Mouse (Mus musculus) adrenal gland, postnatal 25 days (tissue): ENCODE results near the gene Bhmt2. TPM values are rescaled to one million over a fixed set of nuclear protein-coding genes. Genes with fewer than 3 reads are reported as not detected.
A peak's percentile ranks its signal among the peaks of the same experiment; 100 is the strongest.

Experiments used
- DNase-seq: peaks from one replicate; pipeline ENCODE4 v3.0.0; 2021; ENCODE audit warnings: mixed read lengths
- total RNA-seq: library from RNA; stranded (reverse); gene quantifications from 2 replicates; pipeline ENCODE4 v1.2.3, GENCODE M21; 2021

The Bhmt2 gene
- total RNA-seq, 1 experiment from 2014 or later = not detected

DNA sequence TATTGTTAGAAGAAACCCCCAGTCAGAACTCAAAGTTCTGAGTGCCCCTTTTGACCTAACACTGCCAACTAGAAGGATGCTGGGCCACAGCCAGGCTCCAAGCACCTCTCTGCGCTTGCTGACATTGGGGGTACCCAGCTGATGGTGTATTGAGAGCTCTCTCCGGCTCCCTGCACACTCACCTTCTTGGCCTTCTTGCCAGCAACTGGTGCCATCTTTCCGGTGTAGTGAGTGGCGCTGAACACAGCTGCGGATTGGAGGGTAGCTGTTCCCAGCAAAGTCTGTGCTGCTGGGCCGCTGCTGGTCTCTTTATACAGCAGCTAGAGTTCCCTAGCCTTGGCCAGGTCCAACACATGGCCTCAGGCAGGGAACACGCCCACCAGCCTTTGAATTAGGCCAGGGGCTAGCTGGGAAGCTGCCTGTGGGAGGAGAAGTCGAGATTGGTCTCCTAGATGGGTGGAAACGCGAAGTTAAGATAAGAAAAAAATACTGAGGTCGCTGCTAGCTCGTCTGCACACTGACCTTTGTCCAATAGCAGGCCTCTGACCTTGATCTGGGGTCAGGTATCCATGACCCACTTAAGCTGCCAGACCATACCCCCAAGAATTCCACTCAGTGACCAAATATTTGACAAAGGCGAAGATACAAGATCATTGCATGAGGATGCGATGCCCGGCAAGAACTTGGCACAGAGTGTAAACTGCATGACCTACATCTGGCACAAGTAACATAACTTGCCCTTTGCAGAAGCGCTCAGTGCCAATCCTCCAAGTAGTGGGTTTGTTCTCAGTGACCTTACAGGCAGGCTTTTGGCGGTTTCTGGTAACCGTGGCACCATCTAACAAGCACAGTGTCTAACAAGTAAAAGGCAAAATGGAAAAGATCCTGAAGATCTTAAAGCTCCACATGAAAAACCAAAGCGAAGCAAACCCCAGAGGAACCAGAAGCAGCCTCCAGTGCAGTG lies 36.5 kb downstream of the Bhmt2 start, which contains the start of gene Bhmt:
Bhmt (minus strand) TSS at position 680 of the 964 bp plus-strand sequence.
- no peak for DNase-seq

GRCm38 (mm10) chr13:93636561-93636960 lies 37.5 kb downstream of the Bhmt2 start:
- no peak for DNase-seq

GRCm38 (mm10) chr13:93632927-93633326 lies 41.2 kb downstream of the Bhmt2 start:
- no peak for DNase-seq

DNA sequence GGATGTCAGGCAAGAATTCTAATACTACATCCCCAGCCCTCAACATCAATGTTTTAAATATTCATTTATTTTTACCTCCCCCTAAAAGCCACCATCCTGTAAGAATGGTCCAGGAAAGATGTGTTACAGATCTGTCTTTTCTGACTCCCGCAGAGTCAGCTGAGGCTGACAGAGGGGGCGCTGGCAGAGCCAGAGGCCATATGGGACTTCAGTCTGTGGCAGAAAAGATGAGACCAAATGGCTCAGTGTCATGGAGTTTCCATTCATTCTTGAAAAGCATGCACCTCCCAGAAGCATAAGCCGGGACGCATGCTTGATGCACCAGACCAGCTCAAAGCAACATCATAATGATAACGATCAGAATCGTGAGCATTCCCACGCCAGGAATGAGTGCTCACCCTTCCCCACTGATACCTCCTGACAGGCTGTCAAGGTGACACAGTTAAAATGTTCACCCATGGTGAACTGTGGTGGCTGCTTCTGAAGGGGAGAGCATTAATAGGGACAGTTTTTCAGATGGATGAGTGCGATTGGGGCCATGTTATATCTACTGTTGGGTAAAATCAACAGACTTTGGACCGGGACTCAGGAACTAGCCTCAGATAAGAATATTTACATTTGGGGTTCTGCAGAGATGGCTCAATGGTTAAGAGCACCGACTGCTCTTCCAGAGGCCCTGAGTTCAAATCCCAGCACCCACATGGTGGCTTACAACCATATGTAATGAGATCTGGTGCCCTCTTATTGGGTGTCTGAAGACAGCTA lies 43.0 kb downstream of the Bhmt2 start:
- no peak for DNase-seq

DNA sequence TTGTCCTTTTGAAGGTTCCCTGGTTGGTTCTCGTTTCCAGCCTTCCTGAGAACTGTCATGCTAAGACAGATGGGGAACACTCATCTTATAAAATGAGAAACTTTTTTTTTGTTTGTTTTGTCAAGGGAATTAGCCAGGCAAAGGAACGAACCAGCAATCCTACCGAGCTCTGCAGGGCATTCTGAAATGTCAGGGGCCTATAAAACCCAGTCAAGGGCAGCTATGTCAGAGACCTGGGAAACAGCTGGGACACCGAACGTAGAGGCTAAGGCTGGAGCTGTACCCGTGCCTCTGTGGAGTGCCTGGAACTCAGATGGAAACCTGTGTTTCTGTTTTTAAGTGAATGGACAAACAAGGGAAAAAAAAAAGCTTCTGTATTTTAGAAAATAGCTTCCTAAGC lies 45.2 kb downstream of the Bhmt2 start:
- DNase-seq = no peak

GRCm38 (mm10) chr13:93614361-93614948 lies 59.6 kb downstream of the Bhmt2 start:
- DNase-seq = peak; percentile 36

DNA sequence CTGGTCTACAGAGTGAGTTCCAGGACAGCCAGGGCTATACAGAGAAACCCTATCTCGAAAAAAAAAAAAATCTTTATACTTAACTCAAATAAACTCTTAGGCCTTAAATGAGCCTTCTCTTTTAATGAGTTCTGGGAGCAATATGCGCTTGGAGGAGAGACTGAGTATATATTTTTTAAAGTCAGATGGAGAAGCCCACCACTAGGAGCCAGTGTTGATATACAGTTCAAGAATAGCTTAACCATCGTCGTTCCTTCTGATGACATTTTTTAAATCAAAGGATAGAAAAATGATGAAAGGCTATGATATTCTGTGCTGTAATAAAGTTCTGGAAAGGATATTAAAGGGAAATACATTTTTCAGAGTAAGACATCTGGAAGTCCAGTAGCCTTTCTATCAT lies 60.3 kb downstream of the Bhmt2 start:
- DNase-seq = no peak

DNA sequence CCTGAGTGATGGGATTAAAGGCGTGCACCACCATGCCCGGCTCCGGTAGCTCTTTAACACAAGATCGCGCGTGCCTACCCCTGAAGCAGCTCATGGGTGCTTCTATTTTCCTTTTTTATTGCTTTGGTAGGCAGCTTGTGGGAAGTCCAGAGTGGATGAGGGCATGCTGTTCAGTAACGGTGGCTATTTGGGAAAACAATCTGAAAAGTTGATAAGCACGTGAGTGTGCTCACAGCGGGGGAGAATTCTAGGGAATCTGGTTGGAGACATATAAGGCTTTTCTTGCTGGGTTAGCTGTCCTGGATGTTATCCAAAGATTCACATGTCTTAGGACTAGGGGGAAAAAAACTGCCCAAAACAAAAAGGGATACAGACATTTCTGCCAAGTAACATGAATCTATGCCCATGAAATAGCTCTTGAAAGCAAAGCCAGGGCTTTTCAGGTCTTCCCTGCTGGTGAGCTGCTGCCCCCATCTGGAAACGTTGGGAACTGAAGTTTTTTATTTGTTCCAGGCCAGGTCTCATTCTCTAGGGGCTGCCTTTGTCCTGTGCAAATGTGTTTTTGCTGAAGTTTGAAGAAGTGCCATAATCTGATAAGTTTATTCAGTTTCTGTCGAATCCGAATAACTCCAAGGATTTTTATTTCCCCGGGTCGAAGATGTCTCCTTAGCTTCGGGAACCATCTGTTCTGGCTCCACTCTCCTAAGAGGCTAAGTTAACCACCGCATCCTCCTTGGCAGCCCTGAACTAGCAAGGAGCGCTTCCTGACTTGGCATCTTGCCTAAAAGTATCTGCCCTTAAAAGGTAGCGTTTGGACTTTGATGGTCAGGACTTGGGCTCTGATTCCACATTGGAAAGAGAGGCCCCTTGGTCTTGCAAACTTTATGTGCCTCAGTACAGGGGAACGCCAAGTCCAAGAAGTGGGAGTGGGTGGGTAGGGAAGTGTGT lies 61.2 kb downstream of the Bhmt2 start:
- DNase-seq = peak; percentile 70

GRCm38 (mm10) chr13:93608476-93608875 lies 65.6 kb downstream of the Bhmt2 start:
- no peak for DNase-seq

DNA sequence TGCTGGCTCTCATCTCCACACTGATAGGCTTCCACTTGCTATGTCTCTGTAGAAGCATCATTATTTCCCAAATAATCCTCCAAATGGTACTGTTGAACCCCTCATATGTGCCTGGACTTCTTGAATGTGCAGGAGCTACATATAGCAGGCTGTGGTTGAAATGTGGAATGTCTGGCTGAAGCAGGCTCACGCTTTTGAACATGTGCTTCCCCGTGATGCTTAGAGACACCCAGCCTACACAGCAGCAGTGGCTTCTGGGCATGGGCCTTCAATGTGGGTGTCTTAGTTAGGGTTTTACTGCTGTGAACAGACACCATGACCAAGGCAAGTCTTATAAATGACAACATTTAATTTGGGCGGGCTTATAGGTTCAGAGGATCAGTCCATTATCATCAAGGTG lies 66.4 kb downstream of the Bhmt2 start:
- DNase-seq = no peak

DNA sequence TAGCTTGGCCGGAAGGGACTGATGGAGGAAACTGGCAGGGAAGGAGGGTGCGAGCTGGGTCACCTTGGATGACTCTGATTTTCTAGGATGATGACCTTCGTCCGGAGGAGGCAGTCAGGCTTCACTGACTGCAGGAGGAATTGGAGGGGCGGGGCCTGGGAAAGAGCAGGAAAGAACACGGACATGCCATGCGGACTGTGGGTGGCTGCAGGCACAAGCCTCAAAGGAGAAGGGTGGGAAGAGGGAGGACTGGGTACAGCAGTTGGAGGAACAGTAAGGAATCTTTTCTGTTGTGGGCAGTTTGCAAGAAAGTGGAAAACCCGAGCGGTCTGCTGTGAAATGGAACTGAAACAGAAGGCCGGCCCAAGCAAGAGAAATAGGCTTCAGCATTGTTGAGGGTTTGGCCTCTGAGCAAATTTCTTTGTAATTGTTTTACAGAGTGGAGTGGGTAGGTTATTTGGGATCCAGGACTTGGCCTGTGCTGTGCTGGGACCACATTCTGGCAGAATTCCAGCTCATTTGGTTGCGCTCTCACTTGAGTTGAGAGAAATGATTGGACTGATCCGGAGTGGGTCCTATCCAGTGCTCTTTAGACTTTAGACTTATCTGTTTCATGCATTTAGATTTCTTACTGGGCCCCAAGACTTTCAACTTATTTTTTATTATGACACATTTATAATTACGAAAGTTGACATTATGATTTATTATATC lies 67.1 kb downstream of the Bhmt2 start:
- DNase-seq = peak; percentile 10

Other genes with a start within 250 kb of the Bhmt2 start
- 45.0 and 54.6 TPM in 2 replicates for gene Jmy, start 174.5 kb downstream of the Bhmt2 start, total RNA-seq
- 2.1 and 9.5 TPM in 2 replicates for gene Bhmt, start 36.3 kb downstream of the Bhmt2 start, total RNA-seq
- gene Dmgdh, start 131 bp upstream of the Bhmt2 start, total RNA-seq = 1.9 TPM in 1 of 2 replicates, not detected in the other
- 37.8 and 41.9 TPM in 2 replicates for gene Arsb, start 97.3 kb upstream of the Bhmt2 start, total RNA-seq